Mouse (Mus musculus) skeletal muscle tissue, adult 2 months (tissue): ENCODE data around the gene Ankrd11.

Experiments
- DNase-seq: peaks from one replicate; pipeline ENCODE4 v3.0.0-alpha.2; 2012; ENCODE audit warnings: low read depth, low spot score

The Ankrd11 gene

DNA sequence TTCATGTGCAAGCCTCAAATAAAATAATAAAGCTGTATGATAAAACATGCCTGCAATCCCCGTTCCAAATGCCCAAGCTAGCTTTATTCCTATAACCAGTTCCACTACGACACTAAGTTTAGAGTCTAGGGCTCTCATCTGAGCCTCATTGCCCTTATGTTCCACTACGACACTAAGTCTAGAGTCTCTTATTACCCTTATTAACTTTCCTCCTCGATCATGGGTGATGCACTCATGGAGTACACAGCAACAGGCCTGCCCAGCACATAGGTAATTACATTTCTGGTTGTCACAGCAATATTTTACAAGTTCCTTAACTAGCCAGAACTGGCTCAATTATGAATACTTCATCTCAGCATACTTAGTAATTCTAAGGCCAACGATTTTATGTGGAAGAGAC lies 36.3 kb downstream of the Ankrd11 start:
- DNase-seq = no peak

DNA sequence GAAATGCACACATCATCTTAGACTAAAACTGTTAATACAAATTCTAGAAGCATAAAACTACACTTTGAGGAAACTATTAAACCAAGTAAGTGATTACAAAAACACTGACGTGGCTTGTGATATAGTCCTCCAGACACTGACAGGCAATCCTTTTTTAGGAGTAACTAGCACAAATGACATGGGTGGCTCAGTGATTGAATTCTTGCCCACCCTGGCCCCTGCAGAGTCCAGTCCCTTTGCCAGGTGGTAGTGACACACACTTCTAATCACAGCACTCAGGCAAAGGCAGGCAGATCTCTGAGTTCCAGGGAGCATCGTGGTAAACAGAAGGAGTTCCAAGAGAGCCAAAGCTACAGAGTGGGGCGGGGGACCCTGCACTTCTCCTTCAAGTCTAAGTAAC lies 36.7 kb downstream of the Ankrd11 start:
- no peak for DNase-seq

DNA sequence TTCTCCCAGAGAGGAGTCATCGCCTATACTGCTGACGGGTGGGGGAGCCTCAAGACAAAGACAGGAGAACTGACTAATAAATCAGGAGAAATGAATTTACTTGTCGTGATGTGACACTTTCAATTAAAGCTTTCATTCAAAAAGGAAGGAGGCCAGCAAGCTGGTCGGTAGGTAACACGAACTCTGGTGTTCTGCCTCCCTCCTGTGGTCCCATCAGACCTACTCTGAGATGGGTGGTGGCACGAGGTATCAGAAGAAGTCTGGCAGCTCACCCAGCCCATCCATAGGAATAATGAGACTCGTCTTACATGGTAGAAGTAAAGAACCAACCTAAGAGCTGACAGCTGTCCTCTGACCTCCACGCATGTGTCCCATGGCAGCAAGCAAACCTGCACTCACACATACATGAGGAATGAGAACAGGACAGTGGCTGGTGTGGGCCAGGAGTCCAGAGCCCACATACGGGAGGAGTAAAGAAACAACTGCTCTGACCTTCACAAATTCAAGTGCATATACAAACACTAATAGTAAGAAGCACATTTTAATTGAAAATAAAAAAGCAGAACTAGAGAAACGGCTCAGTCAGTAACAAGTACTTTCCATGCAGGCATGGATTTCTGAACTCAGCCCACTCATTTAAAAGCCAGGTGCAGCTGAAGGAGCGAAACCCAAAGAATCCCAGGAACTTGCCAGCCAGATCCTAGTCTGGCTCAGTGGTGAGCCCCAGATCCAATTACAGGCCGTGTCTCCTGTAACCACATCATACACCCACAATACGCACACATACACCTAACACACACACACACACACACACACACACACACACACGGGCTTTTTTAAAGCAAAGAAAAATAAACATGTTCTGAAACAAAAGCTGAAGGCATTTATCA lies 37.8 kb downstream of the Ankrd11 start:
- DNase-seq = no peak

DNA sequence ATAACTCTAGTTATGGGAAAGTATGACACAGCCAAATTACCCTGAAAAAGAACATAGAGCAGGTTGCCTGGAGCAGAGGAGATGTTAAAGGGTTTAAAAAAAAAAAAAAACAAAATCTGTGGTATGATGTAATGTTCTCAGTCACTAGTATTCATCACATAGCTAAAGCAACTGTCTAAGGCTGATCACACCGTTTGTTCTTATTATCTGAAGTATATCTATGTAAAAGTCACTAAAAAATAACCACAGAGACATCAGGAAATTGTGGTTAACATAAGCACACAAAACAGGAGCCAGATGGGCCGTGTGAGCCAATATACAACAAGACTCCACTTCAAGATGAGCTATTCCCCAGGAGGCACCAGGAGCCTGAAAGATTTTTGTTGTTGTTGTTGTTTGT lies 41.8 kb downstream of the Ankrd11 start:
- DNase-seq = no peak

DNA sequence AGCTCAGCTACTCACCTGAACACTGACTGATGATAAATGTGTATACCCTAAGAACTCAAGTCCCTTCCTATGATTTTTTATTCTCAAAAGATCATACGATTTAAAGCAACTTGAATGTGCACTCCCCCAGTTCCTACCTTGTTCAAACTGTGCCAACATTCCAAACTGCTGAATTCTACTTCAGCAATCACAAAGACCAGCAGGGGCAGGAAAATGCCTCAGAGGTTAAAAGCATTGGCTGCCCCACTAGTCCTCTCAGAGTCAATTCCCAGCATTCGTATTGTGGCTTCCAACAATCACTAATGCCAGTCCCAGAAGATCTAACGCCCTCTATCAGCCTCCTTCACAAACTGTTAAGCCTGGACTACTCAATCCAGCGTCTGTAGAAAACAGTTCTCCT lies 44.1 kb downstream of the Ankrd11 start:
- no peak for DNase-seq

DNA sequence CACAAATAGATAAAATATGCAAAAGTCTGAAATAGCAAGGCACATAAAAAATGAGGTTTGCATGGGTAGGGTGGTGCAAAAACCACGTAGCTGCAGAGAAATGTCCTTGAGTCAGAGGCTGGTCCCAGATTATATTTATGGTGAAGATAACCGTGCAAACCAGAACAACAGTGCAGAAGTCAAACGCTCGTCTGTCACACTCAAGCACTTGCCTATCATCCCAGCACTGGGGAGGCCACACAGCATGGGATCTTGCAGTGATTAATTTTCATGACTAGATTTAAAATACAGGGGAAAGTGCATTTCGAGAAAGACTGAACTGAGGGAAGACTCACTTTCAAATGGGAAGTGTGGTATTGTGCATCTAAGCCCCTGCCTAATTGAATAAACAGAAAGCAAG lies 48.3 kb downstream of the Ankrd11 start:
- no peak for DNase-seq

DNA sequence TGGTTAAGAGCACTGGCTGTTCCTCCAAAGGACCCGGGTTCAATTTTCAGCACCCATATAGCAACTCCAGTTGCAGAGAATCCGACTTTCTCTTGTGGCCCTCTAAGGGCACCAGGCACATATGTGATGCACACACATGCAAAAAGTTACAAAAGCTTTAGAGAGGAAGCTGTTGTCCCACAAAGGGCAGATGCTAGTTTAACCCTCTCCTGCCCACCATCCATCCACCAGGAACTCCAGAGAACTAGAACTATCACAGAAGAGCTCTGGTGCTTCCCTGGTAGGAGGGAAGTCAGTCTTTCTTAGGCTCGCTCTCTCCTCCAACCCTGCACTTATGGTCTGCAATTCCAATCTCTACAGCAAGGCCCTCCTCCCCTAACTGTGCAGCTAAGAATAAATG lies 49.0 kb downstream of the Ankrd11 start:
- no peak for DNase-seq

DNA sequence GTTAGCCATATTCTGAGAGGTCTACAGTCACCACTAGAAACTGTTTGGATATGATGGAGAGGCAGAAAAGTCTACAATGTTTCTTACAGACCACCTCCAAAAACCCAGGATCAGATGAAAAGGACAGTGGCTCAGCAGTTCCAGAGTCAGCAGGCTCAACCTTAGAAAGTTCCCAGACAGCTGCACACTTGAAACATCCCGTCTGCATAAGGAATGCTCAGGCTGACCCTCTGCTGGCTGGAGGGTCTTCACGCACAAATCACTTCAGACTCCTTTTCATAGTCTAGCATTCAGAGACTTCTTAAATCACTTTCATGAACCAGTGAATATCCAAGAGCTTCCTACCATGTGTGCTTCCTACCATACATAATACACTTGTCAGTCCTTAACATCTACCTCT lies 49.8 kb downstream of the Ankrd11 start:
- no peak for DNase-seq

DNA sequence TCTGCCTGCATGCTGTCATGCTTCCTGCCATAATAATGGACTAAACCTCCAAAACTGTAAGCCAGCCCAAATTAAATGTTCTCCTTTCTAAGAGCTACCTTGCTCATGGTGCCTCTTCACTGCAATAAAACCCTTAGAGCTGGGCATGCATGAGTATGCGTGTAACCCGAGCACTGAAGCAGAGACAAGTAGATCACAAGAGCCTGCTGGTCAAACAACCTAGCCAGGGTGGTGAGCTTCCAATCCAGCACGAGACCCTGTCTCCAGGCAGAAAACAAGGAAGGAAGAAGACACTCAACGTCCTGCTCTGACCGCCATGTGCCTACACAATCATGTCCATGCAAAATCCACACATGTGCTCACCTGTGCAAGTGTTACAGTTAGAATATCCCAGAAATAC lies 50.7 kb downstream of the Ankrd11 start:
- no peak for DNase-seq

DNA sequence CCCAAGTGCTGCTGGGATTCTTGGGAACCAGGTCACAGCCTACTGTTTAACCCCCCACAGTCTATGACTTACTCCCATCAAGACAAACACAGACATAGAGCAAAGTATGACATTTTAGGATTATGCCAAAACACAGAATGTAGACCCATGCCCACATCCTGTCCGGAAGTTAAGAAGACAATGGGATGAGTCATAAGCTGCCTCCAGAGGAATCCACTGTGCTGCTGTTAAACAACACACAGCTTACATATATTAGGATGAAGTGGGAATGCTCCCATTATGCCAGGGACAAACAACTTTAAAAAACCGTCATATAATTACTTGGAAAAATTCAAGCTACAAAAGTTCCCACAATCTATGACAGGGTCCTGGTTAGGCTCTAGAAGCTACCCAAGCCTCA lies 52.1 kb downstream of the Ankrd11 start:
- no peak for DNase-seq

DNA sequence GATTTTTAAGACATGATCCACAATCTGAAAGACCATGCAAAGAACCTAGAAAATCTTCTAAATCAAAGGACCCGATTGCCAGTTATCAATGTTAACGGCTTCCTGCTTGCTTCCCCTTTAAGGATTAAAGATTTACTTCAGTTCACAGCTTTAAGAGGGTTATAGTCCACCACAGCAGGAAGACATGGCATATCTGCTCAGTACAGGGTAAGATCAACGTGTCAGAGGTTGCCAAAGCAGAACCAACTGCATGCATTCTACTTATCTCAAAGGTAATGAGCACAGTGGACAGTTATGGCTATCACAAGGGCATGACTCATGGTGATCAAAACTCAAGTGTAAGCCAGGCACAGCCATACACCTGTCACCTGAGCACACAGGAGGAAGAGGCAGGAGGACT lies 53.1 kb downstream of the Ankrd11 start:
- DNase-seq = no peak

DNA sequence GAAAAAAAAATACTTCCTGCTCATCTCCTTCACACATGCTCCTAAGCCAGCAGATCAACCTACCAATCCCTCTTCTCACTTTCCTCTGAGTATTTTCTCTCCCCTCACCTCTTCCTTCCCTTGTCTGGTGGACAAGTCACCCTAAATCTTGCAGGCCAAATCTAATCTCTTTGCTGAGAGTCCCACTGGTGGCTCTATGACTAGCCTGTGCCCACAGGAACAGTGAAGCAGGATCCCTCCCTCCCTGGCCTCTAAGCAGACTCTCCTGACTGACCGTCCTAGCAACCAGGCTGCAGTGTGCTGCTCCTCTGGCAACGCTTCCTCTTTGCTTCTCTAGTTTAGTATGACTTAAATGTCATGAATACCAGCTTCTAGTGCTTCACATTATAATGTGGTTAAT lies 54.8 kb downstream of the Ankrd11 start:
- DNase-seq = no peak

DNA sequence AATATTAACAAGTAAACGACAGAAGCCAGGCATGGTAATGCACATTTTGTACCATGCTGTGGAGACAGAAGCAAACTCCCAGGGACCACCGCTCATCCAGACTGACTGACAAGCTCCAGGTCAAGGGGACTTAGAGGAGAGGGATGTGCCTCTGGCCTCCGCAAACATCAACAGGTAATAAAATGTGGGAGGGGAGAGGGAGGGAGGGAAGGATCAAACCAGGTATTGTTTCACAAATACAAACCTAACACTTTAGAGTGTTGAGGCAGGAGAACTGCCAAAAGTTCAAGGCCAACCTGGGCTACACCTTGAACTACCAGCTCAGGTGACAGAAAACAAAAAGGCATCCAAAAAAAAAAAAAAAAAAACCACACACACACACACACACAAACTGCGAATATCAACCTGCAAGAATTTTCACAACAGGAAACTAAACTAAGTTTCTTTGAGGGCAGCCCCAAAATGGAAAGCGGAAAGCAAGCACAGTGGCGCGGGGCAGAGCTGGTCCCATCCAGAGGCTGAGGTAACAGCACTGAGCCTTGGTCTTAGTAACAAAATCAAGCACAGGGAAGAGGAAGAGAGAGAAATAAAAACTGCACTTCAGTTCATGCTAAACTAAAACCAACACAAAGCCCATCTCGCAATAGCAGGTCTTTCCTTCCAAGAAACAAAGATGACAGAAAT lies 55.4 kb downstream of the Ankrd11 start:
- no peak for DNase-seq

DNA sequence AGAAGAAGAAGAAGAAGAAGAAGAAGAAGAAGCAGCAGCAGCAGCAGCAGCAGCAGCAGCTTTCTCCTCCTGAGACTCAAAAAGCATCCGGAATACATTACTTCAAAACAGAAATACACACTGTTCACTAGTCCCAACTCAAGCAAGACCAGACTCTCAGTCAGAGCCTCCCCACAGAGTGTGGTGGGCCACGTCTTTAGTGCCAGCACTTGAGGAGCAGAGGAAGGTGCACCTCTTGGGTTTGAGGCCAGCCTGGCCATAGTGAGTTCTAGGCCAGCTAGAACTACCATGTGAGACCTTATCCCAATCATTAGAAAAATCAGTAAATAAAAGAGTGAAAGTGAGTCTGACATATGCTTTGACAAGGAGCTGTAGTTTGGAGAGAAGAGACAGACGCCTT lies 57.9 kb downstream of the Ankrd11 start:
- DNase-seq = no peak

DNA sequence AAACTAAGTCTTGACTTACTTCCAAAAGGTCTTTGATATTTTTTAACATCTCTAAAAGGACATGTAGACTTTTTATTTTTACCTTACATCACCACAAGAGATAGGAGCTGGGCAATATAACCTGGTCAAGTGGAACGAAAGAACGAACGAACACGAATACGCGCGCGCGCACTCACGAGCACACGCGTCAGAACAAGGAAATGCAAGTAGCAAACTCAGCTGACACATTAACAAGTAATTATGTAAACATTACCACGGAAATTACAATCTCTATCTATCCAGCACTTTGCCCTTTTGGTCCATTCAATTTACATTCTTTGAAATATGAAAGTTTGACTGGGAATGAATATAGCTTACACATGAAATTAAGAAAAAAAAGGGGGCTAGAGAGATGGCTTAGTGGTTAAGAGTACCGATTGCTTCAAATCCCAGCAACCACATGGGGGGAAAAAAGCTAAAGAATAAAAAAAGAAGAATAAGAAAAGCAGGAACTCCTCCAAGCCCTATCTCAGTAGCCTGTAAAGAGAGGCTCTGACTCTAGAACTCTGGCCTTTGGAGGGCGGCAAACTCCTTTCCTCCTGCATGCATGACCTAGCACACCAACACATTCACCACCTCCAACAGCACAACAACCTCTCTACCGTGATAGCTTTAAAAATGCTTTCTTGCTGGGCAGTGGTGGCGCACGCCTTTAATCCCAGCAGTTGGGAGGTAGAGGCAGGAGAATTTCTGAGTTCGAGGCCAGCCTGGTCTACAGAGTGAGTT lies 58.7 kb downstream of the Ankrd11 start:
- DNase-seq = no peak

DNA sequence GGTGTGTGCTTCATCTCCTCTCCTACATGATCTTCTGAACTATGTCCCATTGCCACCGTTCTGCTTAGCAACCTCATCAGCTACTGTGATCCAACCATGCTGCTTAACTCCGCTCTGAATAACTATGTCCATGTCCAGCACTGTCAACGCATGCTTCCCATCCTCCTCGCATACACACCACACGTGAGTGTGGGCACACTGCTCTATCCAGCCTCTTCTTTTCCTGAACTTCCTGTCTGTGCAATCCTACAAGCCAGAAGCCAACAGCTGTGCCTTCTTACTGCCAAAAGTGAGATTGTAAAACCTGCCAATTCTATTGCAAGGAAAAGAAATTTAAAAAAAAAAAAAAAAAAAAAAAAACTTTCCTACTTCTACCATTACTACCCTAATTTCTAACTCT lies 60.4 kb downstream of the Ankrd11 start:
- DNase-seq = no peak

DNA sequence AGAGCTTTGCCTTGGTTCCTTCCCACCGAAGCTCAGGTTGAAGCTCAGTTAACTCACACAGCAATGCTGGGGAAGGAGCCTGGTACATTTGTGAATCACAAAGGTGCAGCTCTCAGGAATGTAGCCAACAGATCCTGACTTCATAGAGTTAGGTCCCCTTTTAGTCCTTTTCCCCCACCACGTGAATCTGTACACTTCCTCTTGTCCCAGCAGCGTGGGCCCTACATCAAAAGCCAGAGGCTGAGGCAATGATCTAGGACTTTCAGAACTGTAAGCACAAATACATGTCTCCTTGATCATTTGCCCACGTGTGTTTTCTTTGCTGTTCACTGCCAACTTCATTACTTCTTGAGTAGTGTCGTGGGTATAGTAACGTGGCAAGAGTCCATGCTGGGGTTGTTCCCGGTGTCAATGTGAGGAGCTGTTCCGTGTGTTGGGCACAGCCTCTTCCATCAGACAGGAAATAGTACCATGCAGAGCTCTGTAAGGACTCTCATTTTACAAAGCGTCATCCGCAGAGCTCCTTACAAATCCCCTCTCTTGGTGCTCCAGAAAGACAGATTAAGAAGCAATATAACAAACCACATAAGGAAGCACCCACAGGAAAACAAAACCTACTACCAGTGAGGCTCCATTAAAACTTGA lies 62.1 kb downstream of the Ankrd11 start:
- DNase-seq = no peak

DNA sequence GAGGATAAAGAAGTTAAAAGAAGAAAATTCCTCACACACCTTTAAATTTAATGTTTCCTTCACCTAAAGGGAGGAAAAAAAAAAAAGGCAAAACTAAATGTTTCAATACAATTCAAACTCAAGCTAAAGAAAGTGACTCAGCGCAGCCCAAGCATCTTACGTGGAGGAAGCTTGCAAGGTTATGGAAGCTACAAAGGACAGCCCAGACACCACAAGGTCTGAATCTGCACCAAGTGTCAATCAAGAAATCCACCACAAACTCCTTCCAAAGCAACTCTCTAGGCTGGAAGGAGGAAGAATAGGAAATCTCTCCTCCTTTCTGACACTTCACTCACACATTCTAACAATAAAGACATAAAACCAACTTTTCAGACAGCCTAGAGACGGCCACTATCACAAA lies 62.7 kb downstream of the Ankrd11 start:
- DNase-seq = no peak

DNA sequence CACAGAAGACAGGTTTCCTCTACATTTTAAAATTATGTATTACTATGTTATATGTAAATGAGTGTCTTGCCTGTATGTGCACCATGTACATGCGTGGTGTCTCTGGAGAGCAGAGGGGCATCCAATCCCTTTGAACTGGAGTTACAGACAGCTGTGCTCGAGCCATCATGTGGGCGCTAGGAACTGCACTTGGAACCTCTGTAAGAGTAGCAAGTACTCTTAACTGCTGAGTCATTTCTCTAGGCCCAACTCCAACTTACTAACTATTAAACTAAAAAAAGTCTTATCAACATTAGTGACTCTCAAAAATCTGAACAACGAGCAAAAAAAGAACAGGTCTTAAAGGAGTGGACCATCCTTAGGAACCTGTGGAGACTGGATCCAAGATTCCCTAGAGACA lies 66.0 kb downstream of the Ankrd11 start:
- no peak for DNase-seq

DNA sequence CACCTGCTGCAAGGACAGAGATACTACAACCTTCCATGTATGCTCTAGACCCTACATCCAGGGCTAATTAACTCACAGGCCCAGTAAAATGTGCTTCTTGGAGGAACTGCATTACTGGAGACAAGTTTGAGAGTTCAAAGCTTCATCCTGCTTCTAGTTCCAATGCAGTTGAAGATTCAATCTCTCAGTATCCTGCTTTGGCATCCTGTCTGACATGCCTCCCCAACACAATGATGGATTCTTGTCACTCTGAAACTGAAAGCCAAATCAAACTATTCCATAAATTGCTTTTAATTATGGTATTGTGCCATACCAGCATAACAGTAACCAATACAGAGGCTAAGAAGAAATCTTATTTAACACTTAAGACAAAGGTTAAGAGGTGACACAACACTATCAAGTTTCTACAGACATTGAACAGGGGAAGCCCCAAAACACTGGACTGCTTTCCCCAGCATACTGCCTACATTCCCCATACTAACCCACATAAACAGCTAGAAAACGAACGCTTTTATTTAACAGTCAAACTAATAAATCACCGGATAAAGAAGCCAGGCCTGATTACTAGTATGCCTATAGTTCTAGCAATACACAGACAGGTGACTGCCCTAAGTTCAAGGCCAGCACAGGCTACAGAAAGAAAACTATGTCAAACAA lies 72.0 kb downstream of the Ankrd11 start:
- no peak for DNase-seq

DNA sequence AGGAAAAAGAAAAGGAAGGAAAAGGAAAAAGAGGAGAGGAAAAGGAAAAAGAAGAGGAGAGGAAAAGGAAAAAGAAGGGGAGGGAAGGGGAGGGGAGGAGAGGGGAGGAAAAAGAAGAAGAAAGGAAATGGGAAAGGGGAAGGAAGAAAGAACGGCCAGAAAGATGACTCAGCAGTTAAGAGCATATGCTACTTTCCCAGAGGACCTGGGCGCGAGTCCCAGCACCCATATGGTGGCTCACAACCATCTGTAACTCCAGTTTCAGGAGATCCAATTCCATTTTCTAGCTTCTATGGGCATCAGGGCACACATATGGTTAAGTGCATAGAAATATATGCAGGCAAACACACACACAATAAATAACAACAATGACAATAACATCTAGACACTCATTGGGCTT lies 73.9 kb downstream of the Ankrd11 start:
- DNase-seq = no peak

DNA sequence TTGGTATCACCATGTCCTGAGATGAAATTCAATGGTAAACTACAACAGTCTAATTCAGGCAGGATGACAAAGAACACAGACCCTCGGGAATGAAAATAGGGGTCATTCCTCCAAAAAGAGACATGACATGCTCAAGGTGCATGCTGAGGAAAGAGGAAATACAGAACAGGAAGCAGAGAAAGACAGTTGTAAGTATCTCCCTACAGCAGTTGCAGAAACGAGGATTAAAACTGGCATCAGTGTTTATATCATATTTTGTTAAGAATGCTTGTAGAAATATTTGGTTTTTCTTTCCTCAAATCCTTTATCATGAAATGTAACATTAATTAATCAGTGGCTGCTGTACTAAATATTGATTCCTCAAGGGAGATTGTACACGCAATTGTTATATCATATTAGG lies 75.4 kb downstream of the Ankrd11 start:
- no peak for DNase-seq
